Mouse (Mus musculus): ENCODE measurements around the gene Gm49380. TPM values are rescaled to one million over a fixed set of nuclear protein-coding genes. Genes with fewer than 3 reads are reported as not detected.
A peak's percentile ranks its signal among the peaks of the same experiment; 100 is the strongest.

Gene Gm49380
- polyA plus RNA-seq, 1 experiment from 2014 or later, result 0.14 TPM

DNA sequence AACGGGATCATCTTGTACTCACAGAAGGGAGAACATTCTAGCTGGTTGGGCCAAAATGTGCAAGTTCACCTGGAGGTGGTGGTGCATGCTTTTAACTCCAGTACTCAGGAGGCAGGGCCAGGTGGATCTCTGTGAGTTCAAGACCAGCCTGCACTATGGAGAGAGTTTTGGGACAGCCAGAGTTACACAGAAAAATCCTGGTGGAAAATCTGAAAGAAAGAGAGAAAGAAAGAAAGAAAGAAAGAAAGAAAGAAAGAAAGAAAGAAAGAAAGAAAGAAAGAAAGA, 71.0 kb downstream of the Gm49380 start:
- peaks cover 27% of the 10 kb centered on the region for H3K27me3 ChIP-seq (replicated peaks; ENCODE audit: control insufficient read depth, insufficient read depth, low read length)
- 83% methylated on average over 1 of the region's 1 CpGs for WGBS

DNA sequence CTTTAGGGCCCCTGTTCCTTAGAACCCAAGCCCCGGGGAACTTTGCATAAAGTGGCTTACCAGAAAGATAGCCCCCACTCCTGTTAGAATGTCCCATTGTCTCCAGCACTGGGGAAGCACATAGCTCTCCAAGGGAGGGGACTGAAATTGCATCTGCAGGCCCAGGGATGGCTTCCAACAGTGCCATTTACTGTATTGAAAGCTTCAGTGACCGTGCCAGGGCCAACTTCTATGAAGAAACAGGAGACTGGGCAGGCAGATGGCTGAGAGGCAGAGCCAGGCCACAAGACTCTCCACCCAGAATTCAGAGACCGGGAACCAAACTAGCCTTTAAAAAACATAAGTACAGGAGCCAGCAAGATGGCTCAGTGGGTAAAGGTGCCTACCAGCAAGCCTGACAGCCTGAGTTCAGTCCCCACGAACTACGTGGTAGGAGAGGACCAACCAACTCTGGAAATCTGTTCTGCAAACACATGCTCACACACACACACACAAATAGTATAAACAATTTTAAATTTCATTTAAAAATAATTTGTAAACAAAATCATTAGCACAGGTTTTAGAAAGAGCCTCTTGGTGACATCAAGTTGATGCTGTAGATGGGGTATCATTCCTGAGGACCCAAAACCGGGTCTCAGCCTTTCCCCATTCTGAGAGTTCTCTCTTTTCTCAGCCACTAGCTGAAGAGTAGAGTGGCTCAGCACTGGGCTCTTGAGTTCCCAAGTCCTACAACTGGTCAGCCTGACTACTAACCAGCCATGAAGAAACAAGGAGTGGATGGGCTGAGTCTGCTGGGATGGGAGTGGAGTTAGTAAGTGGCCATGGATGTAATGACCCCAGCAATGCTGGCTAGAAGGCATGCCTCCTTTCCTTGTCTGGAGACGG, 71.5 kb downstream of the Gm49380 start:
- no peaks in the 10 kb centered on the region for H3K9me3 ChIP-seq (ENCODE audit: control insufficient read depth, low read length)
- 67% methylated on average over 7 of the region's 7 CpGs for WGBS
- no peak overlapping the region; the same call in 1 of the 2 replicates for H3K9ac ChIP-seq (ENCODE audit: low read depth, low read length)
- H3K36me3 ChIP-seq (ENCODE audit: control insufficient read depth, insufficient read depth, low read length), result no peaks in the 10 kb centered on the region
- no peak overlapping the region for H3K4me2 ChIP-seq (ENCODE audit: low read length)
- peaks cover 12% of the 10 kb centered on the region for H3K4me1 ChIP-seq (ENCODE audit: control insufficient read depth, insufficient read depth, low read depth, low read length)
- no peak for ATAC-seq
- peak overlapping the region; percentile 67 for H3K27ac ChIP-seq (ENCODE audit: low read depth, low read length)
- peaks cover 27% of the 10 kb centered on the region for H3K27me3 ChIP-seq (replicated peaks; ENCODE audit: control insufficient read depth, insufficient read depth, low read length)
- H3K4me3 ChIP-seq (ENCODE audit: low read length), result no peak overlapping the region

More for the DNA sequence above, 71.0 kb downstream of the Gm49380 start:
- Histone ChIP-seq H3K36me3 (ENCODE audit: control insufficient read depth, insufficient read depth, low read length) (no peaks in the 10 kb centered on the region), H3K9me3 (ENCODE audit: control insufficient read depth, low read length) (no peaks in the 10 kb centered on the region), H3K4me2 (ENCODE audit: low read length) (no peak overlapping the region), H3K4me3 (ENCODE audit: low read length) (no peak overlapping the region), H3K4me1 (ENCODE audit: control insufficient read depth, insufficient read depth, low read depth, low read length) (peaks cover 12% of the 10 kb centered on the region), H3K9ac (ENCODE audit: low read depth, low read length) (no peak overlapping the region), H3K27ac (ENCODE audit: low read depth, low read length) (no peak overlapping the region)
- ATAC-seq, result no peak

GRCm38 (mm10) chr9:44037106-44037505, 76.2 kb downstream of the Gm49380 start:
- Histone ChIP-seq H3K9me3 (ENCODE audit: control insufficient read depth, low read length) (no peaks in the 10 kb centered on the region), H3K27me3 (replicated peaks; ENCODE audit: control insufficient read depth, insufficient read depth, low read length) (no peaks in the 10 kb centered on the region), H3K36me3 (ENCODE audit: control insufficient read depth, insufficient read depth, low read length) (no peaks in the 10 kb centered on the region), H3K4me3 (ENCODE audit: low read length) (no peak overlapping the region), H3K27ac (ENCODE audit: low read depth, low read length) (no peak overlapping the region), H3K4me2 (ENCODE audit: low read length) (no peak overlapping the region), H3K9ac (ENCODE audit: low read depth, low read length) (no peak overlapping the region), H3K4me1 (ENCODE audit: control insufficient read depth, insufficient read depth, low read depth, low read length) (no peaks in the 10 kb centered on the region)
- 97% methylated on average over 5 of the region's 5 CpGs for WGBS
- no peak for ATAC-seq

GRCm38 (mm10) chr9:44033957-44034727, 79.2 kb downstream of the Gm49380 start:
- no peaks in the 10 kb centered on the region for H3K9me3 ChIP-seq (ENCODE audit: control insufficient read depth, low read length)
- no peak overlapping the region for H3K27ac ChIP-seq (ENCODE audit: low read depth, low read length)
- ATAC-seq, result no peak
- no peak overlapping the region for H3K4me3 ChIP-seq (ENCODE audit: low read length)
- H3K4me1 ChIP-seq (ENCODE audit: control insufficient read depth, insufficient read depth, low read depth, low read length), result no peaks in the 10 kb centered on the region
- WGBS, result 72% methylated on average over 13 of the region's 13 CpGs
- no peak overlapping the region for H3K4me2 ChIP-seq (ENCODE audit: low read length)
- H3K27me3 ChIP-seq (replicated peaks; ENCODE audit: control insufficient read depth, insufficient read depth, low read length), result no peaks in the 10 kb centered on the region
- H3K36me3 ChIP-seq (ENCODE audit: control insufficient read depth, insufficient read depth, low read length), result no peaks in the 10 kb centered on the region
- no peak overlapping the region for H3K9ac ChIP-seq (ENCODE audit: low read depth, low read length)

DNA sequence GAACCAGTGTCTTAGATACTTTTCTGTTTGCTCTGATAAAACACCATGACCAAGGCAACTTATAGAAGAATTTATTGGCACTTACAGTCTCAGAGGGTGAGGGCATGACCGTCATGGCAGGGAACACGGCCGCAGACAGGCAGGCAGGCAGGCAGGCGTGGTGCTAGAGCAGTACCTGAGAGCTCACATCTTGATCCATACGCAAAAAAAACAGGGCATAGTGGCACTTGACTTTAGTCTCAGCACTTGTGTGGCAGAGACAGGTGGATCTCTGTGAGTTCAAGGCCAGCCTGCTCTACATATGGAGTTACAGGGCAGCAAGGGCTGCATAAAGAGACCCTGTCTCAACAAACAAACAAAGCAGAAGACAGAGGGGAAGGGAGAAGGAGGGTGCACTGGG, 80.0 kb downstream of the Gm49380 start:
- no peak overlapping the region for H3K9ac ChIP-seq (ENCODE audit: low read depth, low read length)
- no peak overlapping the region for H3K4me3 ChIP-seq (ENCODE audit: low read length)
- no peak overlapping the region for H3K4me2 ChIP-seq (ENCODE audit: low read length)
- no peak overlapping the region for H3K27ac ChIP-seq (ENCODE audit: low read depth, low read length)
- 90% methylated on average over 5 of the region's 5 CpGs for WGBS
- H3K27me3 ChIP-seq (replicated peaks; ENCODE audit: control insufficient read depth, insufficient read depth, low read length), result no peaks in the 10 kb centered on the region
- no peaks in the 10 kb centered on the region for H3K4me1 ChIP-seq (ENCODE audit: control insufficient read depth, insufficient read depth, low read depth, low read length)
- no peaks in the 10 kb centered on the region for H3K9me3 ChIP-seq (ENCODE audit: control insufficient read depth, low read length)
- no peaks in the 10 kb centered on the region for H3K36me3 ChIP-seq (ENCODE audit: control insufficient read depth, insufficient read depth, low read length)
- no peak for ATAC-seq

DNA sequence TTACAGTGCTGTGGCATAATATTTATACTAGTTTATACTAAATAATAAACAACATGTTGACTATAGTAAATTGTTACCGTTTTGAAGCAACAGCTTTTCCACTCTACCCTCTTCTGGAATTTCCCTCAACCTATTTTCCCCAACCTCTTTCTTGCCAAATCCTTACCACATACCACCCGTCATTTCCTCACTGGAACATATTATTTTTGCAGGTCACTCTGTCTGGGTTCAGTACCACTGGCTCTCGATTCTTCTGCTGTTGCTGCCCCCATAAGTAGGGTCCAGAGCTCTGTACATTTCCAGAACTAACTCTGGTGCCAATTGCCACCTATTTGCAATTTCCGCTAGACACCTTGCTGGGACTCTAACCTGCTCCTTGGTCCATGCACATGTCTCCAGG, 81.4 kb downstream of the Gm49380 start:
- WGBS, result 87% methylated on average over 4 of the region's 4 CpGs

GRCm38 (mm10) chr9:44031079-44031478, 82.2 kb downstream of the Gm49380 start:
- 89% methylated on average over 5 of the region's 5 CpGs for WGBS
- Histone ChIP-seq H3K4me1 (ENCODE audit: control insufficient read depth, insufficient read depth, low read depth, low read length) (no peaks in the 10 kb centered on the region), H3K4me3 (ENCODE audit: low read length) (no peak overlapping the region)

More for the DNA sequence above, 81.4 kb downstream of the Gm49380 start:
- Histone ChIP-seq H3K9me3 (ENCODE audit: control insufficient read depth, low read length) (no peaks in the 10 kb centered on the region), H3K4me2 (ENCODE audit: low read length) (no peak overlapping the region), H3K4me3 (ENCODE audit: low read length) (no peak overlapping the region), H3K27ac (ENCODE audit: low read depth, low read length) (no peak overlapping the region), H3K4me1 (ENCODE audit: control insufficient read depth, insufficient read depth, low read depth, low read length) (no peaks in the 10 kb centered on the region), H3K27me3 (replicated peaks; ENCODE audit: control insufficient read depth, insufficient read depth, low read length) (no peaks in the 10 kb centered on the region), H3K9ac (ENCODE audit: low read depth, low read length) (no peak overlapping the region), H3K36me3 (ENCODE audit: control insufficient read depth, insufficient read depth, low read length) (no peaks in the 10 kb centered on the region)
- no peak for ATAC-seq

DNA sequence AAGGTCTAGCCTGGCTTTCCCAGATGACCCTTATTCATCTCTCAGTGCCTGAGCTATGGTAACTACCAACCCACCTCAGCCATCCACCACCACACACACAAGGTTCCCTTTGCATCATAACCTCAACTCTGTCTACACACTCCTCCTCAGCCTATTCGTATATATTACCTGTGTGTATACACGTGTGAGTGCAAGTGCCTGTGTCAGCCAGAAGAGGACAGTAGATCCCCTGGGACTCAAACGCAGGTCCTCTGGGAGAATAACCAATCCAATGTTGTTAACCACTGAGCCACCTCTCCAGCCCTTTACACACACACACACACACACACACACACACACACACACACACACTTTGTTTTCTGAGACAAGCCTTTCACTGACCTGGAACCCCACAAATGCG, 82.7 kb downstream of the Gm49380 start:
- no peak for ATAC-seq

More at GRCm38 (mm10) chr9:44031079-44031478, 82.2 kb downstream of the Gm49380 start:
- H3K9me3 ChIP-seq (ENCODE audit: control insufficient read depth, low read length), result no peaks in the 10 kb centered on the region
- no peaks in the 10 kb centered on the region for H3K27me3 ChIP-seq (replicated peaks; ENCODE audit: control insufficient read depth, insufficient read depth, low read length)
- H3K9ac ChIP-seq (ENCODE audit: low read depth, low read length), result no peak overlapping the region
- no peak overlapping the region for H3K4me2 ChIP-seq (ENCODE audit: low read length)
- ATAC-seq, result no peak
- no peak overlapping the region for H3K27ac ChIP-seq (ENCODE audit: low read depth, low read length)
- H3K36me3 ChIP-seq (ENCODE audit: control insufficient read depth, insufficient read depth, low read length), result no peaks in the 10 kb centered on the region

DNA sequence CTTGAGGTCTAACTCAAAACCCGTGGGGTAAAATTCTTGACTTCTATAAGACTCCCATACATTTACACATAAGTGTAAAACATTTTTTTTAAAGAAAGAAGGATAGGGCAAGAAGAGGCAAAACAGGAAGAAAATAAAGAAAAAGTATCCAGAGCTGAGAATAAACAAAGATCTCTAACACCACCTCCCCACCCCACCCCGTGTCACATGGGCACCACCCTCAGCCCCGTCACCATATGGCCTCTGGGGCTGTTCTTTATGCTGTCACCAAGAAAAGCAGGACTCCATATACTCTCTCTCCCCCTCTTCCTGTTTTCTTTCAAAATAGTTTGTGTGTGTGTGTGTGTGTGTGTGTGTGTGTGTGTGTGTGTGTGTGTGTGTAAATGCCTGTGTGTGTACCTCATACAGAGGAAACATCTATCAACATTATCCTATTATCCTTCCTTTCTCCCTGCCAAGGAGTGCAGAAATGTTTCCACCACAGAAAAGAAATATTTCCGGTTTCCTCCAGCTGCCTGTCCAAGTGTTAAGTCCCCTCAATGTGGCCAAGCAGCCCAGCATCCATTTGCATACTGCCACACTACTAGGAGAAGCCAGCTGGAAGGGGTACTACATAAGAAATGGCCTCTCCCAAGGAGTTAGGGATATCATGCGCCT, 83.6 kb downstream of the Gm49380 start:
- H3K27me3 ChIP-seq (replicated peaks; ENCODE audit: control insufficient read depth, insufficient read depth, low read length), result no peaks in the 10 kb centered on the region
- no peak overlapping the region for H3K27ac ChIP-seq (ENCODE audit: low read depth, low read length)
- no peak for ATAC-seq
- WGBS, result 64% methylated on average over 5 of the region's 5 CpGs
- no peak overlapping the region for H3K4me3 ChIP-seq (ENCODE audit: low read length)
- no peak overlapping the region for H3K9ac ChIP-seq (ENCODE audit: low read depth, low read length)
- H3K36me3 ChIP-seq (ENCODE audit: control insufficient read depth, insufficient read depth, low read length), result no peaks in the 10 kb centered on the region
- H3K4me2 ChIP-seq (ENCODE audit: low read length), result no peak overlapping the region
- no peaks in the 10 kb centered on the region for H3K4me1 ChIP-seq (ENCODE audit: control insufficient read depth, insufficient read depth, low read depth, low read length)
- no peaks in the 10 kb centered on the region for H3K9me3 ChIP-seq (ENCODE audit: control insufficient read depth, low read length)

More for the DNA sequence above, 82.7 kb downstream of the Gm49380 start:
- Histone ChIP-seq H3K27ac (ENCODE audit: low read depth, low read length) (no peak overlapping the region), H3K9ac (ENCODE audit: low read depth, low read length) (no peak overlapping the region), H3K27me3 (replicated peaks; ENCODE audit: control insufficient read depth, insufficient read depth, low read length) (no peaks in the 10 kb centered on the region), H3K4me2 (ENCODE audit: low read length) (no peak overlapping the region), H3K36me3 (ENCODE audit: control insufficient read depth, insufficient read depth, low read length) (no peaks in the 10 kb centered on the region), H3K4me3 (ENCODE audit: low read length) (no peak overlapping the region), H3K4me1 (ENCODE audit: control insufficient read depth, insufficient read depth, low read depth, low read length) (no peaks in the 10 kb centered on the region), H3K9me3 (ENCODE audit: control insufficient read depth, low read length) (no peaks in the 10 kb centered on the region)
- WGBS, result 89% methylated on average over 4 of the region's 4 CpGs
